Mouse (Mus musculus): ENCODE data around the gene Agrp. TPM values are rescaled to one million over a fixed set of nuclear protein-coding genes. Genes with fewer than 3 reads are reported as not detected.

Gene Agrp
- total and polyA plus RNA-seq, 3 experiments, result 0.63 TPM; not detected in 2

DNA sequence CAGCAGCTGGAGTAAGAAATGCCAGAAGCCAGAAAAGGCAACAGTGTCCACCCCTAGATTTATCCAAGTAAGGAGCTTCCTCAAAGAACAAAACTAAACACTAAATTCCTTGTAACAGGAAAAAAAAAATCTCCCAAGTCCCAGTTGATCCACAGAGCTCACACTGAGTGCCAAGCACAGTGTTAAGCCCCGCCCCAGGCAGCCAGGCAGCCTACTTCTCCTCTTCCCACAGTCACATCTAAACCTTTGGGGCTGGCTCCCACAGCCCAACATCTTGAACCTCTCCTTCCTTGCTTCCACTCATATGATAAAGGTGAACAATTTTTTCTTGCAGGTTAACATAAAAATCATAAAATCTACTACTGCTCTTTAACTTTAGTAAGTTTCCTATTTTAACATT, 73.3 kb downstream of the Agrp start:
- peaks cover 7 to 12% of the 10 kb centered on the region in 2 experiments; a peak in 3 of 4 replicates for H3K4me1 ChIP-seq (ENCODE audit: control insufficient read depth in 1 of 2, insufficient read depth in 2 of 2, low read length in 2 of 2)
- H3K27me3 ChIP-seq (ENCODE audit: control insufficient read depth in 1 of 2, insufficient read depth in 2 of 2, low read length in 2 of 2), result no peaks in the 10 kb centered on the region
- TF ChIP-seq TAL1 (IDR thresholded peaks at IDR 0.05; ENCODE audit: low read length), result no peak
- no peak for TF ChIP-seq CHD1 (IDR thresholded peaks at IDR 0.05; ENCODE audit: low read depth, low read length)
- no peak for TF ChIP-seq E2F4 (IDR thresholded peaks at IDR 0.05; ENCODE audit: borderline replicate concordance, low read depth, low read length)
- TF ChIP-seq MEF2A (IDR thresholded peaks at IDR 0.05; ENCODE audit: extremely low read depth, insufficient replicate concordance, low read depth, low read length, poor library complexity, severe bottlenecking), result no peak
- TF ChIP-seq POLR2AphosphoS2 (IDR thresholded peaks at IDR 0.05; ENCODE audit: low read length), result no peak
- no peak overlapping the region for H3K27ac ChIP-seq (ENCODE audit: control insufficient read depth, low read depth, low read length)
- DNase-seq (ENCODE audit: low read depth, low spot score), result peak; percentile 52
- H3K9ac ChIP-seq (ENCODE audit: control insufficient read depth, low read depth, low read length, poor library complexity, severe bottlenecking), result no peak overlapping the region
- peaks cover 15% of the 10 kb centered on the region for H3K79me2 ChIP-seq (ENCODE audit: control insufficient read depth, insufficient read depth, low read length, poor library complexity)
- peaks cover 0 to 7% of the 10 kb centered on the region in 2 experiments; a peak in 3 of 4 replicates for H3K36me3 ChIP-seq (ENCODE audit: control insufficient read depth in 1 of 2, insufficient read depth in 2 of 2, low read length in 2 of 2)
- H3K9me3 ChIP-seq (replicated peaks; ENCODE audit: insufficient read depth, low read length), result no peaks in the 10 kb centered on the region
- H3K4me3 ChIP-seq (ENCODE audit: control insufficient read depth in 1 of 2, insufficient read depth in 1 of 2, low read depth in 2 of 2, low read length in 2 of 2), result no peak overlapping the region

DNA sequence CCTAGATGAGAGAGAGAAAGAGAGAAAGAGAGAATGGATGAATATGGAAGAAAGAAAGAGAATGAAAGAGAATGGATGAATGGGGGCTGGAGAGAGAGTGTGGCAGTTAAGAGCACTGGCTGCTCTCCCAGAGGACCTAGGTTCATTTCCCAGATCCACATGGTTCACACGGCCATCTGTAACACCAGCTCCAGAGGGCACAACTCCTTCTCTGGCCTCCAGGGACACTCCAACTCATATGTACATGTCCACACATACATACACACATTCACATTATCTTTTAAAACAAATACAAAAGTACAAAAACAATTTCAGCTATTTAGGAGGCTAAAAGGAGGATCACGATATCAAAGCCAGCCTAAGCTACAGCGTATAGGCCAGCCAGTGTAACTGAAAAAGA, 74.3 kb downstream of the Agrp start:
- no peak overlapping the region for H3K9ac ChIP-seq (ENCODE audit: control insufficient read depth, low read depth, low read length, poor library complexity, severe bottlenecking)
- H3K27ac ChIP-seq (ENCODE audit: control insufficient read depth, low read depth, low read length), result no peak overlapping the region
- peaks cover 15% of the 10 kb centered on the region for H3K79me2 ChIP-seq (ENCODE audit: control insufficient read depth, insufficient read depth, low read length, poor library complexity)
- no peak for DNase-seq (ENCODE audit: low read depth, low spot score)
- no peaks in the 10 kb centered on the region for H3K9me3 ChIP-seq (replicated peaks; ENCODE audit: insufficient read depth, low read length)
- no peak for TF ChIP-seq ETS1 (IDR thresholded peaks at IDR 0.05; ENCODE audit: low read depth, low read length)
- no peak for TF ChIP-seq MAX (IDR thresholded peaks at IDR 0.05; ENCODE audit: low read length)
- no peak for TF ChIP-seq POLR2AphosphoS2 (IDR thresholded peaks at IDR 0.05; ENCODE audit: low read length)
- TF ChIP-seq SMC3 (IDR thresholded peaks at IDR 0.05; ENCODE audit: low read depth, low read length), result no peak
- TF ChIP-seq RCOR1 (IDR thresholded peaks at IDR 0.05; ENCODE audit: low read depth, low read length), result no peak
- TF ChIP-seq CHD2 (IDR thresholded peaks at IDR 0.05; ENCODE audit: low read length), result no peak
- TF ChIP-seq CTCF (IDR thresholded peaks at IDR 0.05 in 2 of 3, conservative IDR thresholded peaks at IDR 0.05 in 1 of 3; ENCODE audit: control insufficient read depth in 1 of 3, insufficient read depth in 1 of 3, low read depth in 2 of 3, low read length in 3 of 3, poor library complexity in 1 of 3, severe bottlenecking in 1 of 3), result no peak
- no peak for TF ChIP-seq BHLHE40 (IDR thresholded peaks at IDR 0.05; ENCODE audit: borderline replicate concordance, low read depth, low read length)
- no peak for TF ChIP-seq USF1 (IDR thresholded peaks at IDR 0.05; ENCODE audit: low read depth, low read length)
- no peak for TF ChIP-seq NELFE (IDR thresholded peaks at IDR 0.05; ENCODE audit: low read depth, low read length)
- no peak for TF ChIP-seq POLR2AphosphoS5 (IDR thresholded peaks at IDR 0.05; ENCODE audit: borderline replicate concordance, low read depth, low read length)
- H3K27me3 ChIP-seq (ENCODE audit: control insufficient read depth in 1 of 2, insufficient read depth in 2 of 2, low read length in 2 of 2), result no peaks in the 10 kb centered on the region
- H3K4me3 ChIP-seq (ENCODE audit: control insufficient read depth in 1 of 2, insufficient read depth in 1 of 2, low read depth in 2 of 2, low read length in 2 of 2), result no peak overlapping the region
- peaks cover 7 to 12% of the 10 kb centered on the region in 2 experiments; a peak in 3 of 4 replicates for H3K4me1 ChIP-seq (ENCODE audit: control insufficient read depth in 1 of 2, insufficient read depth in 2 of 2, low read length in 2 of 2)
- H3K36me3 ChIP-seq (ENCODE audit: control insufficient read depth in 1 of 2, insufficient read depth in 2 of 2, low read length in 2 of 2), result peaks cover 0 to 7% of the 10 kb centered on the region in 2 experiments; a peak in 3 of 4 replicates

DNA sequence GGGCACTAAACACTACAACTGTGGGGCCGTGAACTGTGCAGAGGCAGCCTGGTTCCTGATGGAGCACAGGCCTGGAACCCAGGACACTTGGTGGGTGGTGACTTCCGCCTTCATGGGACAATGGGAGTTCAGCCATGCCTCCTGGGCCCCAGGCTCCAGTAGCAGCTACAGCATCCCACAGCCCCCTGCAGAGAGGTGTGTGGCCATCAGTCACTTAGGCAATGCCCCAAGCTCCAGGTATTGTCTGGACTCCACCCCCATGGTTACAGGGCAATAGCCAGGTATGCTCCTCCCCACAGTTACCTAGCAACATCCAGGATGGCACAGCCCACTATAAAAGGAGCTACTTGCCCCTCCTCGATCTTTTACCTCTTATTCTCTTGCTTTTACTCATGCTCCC, 82.0 kb downstream of the Agrp start:
- Histone ChIP-seq H3K36me3 (ENCODE audit: control insufficient read depth in 1 of 2, insufficient read depth in 2 of 2, low read length in 2 of 2) (no peaks in the 10 kb centered on the region; a peak in 2 of 4 replicates), H3K9ac (ENCODE audit: control insufficient read depth, low read depth, low read length, poor library complexity, severe bottlenecking) (no peak overlapping the region), H3K9me3 (replicated peaks; ENCODE audit: insufficient read depth, low read length) (no peaks in the 10 kb centered on the region), H3K4me3 (ENCODE audit: control insufficient read depth in 1 of 2, insufficient read depth in 1 of 2, low read depth in 2 of 2, low read length in 2 of 2) (no peak overlapping the region), H3K79me2 (ENCODE audit: control insufficient read depth, insufficient read depth, low read length, poor library complexity) (0 out of 2 replicates have a peak, but pooled peaks cover under 1% of the 10 kb centered on the region), H3K27me3 (ENCODE audit: control insufficient read depth in 1 of 2, insufficient read depth in 2 of 2, low read length in 2 of 2) (no peaks in the 10 kb centered on the region), H3K27ac (ENCODE audit: control insufficient read depth, low read depth, low read length) (no peak overlapping the region), H3K4me1 (ENCODE audit: control insufficient read depth in 1 of 2, insufficient read depth in 2 of 2, low read length in 2 of 2) (no peaks in the 10 kb centered on the region)
- DNase-seq (ENCODE audit: low read depth, low spot score), result no peak
- TF ChIP-seq MXI1 (IDR thresholded peaks at IDR 0.05; ENCODE audit: low read depth, low read length), result no peak
- no peak for TF ChIP-seq GABPA (IDR thresholded peaks at IDR 0.05; ENCODE audit: low read depth, low read length)
- no peak for TF ChIP-seq MYC (IDR thresholded peaks at IDR 0.05; ENCODE audit: low read depth, low read length)
- no peak for TF ChIP-seq UBTF (IDR thresholded peaks at IDR 0.05; ENCODE audit: borderline replicate concordance, insufficient read depth, low read depth, low read length)
- TF ChIP-seq SMC3 (IDR thresholded peaks at IDR 0.05; ENCODE audit: low read depth, low read length), result no peak

All from MEL (cell line).